Mouse (Mus musculus) liver, adult (tissue): ENCODE data around the gene Peli2.

ENCODE experiments used
- GATA4 ChIP-seq: IDR thresholded peaks from 2 replicates; pipeline ENCODE4 v1.6.1; 2014; ENCODE audit warnings: mild to moderate bottlenecking, low read length; ENCODE audit not compliant: insufficient replicate concordance

Gene Peli2

GRCm38 (mm10) chr14:48190946-48191345 is 70.3 kb downstream of the Peli2 start:
- TF ChIP-seq GATA4 = no peak

- TF ChIP-seq GATA4 = no peak
Measured at GRCm38 (mm10) chr14:48191925-48192324, 71.3 kb downstream of the Peli2 start.

GRCm38 (mm10) chr14:48196804-48197203 is 76.2 kb downstream of the Peli2 start:
- TF ChIP-seq GATA4 = no peak

GRCm38 (mm10) chr14:48197287-48197686 is 76.7 kb downstream of the Peli2 start:
- TF ChIP-seq GATA4 = no peak

GRCm38 (mm10) chr14:48198190-48198954 is 77.7 kb downstream of the Peli2 start:
- TF ChIP-seq GATA4 = peak; percentile 66; the same call in 1 of the 2 replicates

- TF ChIP-seq GATA4 = no peak
Measured at GRCm38 (mm10) chr14:48198957-48199356, 78.3 kb downstream of the Peli2 start.

GRCm38 (mm10) chr14:48199506-48199905 is 78.9 kb downstream of the Peli2 start:
- TF ChIP-seq GATA4 = no peak

GRCm38 (mm10) chr14:48200291-48200690 is 79.7 kb downstream of the Peli2 start:
- TF ChIP-seq GATA4 = no peak

- no peak for TF ChIP-seq GATA4
Measured at GRCm38 (mm10) chr14:48200788-48201187, 80.2 kb downstream of the Peli2 start.

GRCm38 (mm10) chr14:48201403-48201802 is 80.8 kb downstream of the Peli2 start:
- TF ChIP-seq GATA4 = peak; percentile 77; the same call in 1 of the 2 replicates

- no peak for TF ChIP-seq GATA4
Measured at GRCm38 (mm10) chr14:48202096-48203036, 81.7 kb downstream of the Peli2 start.

- no peak for TF ChIP-seq GATA4
Measured at GRCm38 (mm10) chr14:48205044-48205443, 84.4 kb downstream of the Peli2 start.

- TF ChIP-seq GATA4 = no peak
Measured at GRCm38 (mm10) chr14:48205635-48206034, 85.0 kb downstream of the Peli2 start.

GRCm38 (mm10) chr14:48207119-48207518 is 86.5 kb downstream of the Peli2 start:
- no peak for TF ChIP-seq GATA4

GRCm38 (mm10) chr14:48207746-48208640 is 87.4 kb downstream of the Peli2 start:
- TF ChIP-seq GATA4 = no peak
